Mouse (Mus musculus): ENCODE results near the gene Flywch2. TPM values are rescaled to one million over a fixed set of nuclear protein-coding genes. Genes with fewer than 3 reads are reported as not detected.

Gene Flywch2
- total RNA-seq (2017): 6.3 and 9.1 TPM in 2 replicates

- ATAC-seq (replicated peaks in 1 of 2; ENCODE audit: insufficient read depth in 1 of 2, low FRiP score in 2 of 2, low TSS enrichment in 1 of 2, low read depth in 1 of 2, poor library complexity in 2 of 2, severe bottlenecking in 2 of 2): peak; percentile 77 to 80
Observed at GRCm38 (mm10) chr17:23785561-23786471, at the start of gene Flywch2. TSS of gene Flywch2 (minus strand) at chr17:23786081.

DNA sequence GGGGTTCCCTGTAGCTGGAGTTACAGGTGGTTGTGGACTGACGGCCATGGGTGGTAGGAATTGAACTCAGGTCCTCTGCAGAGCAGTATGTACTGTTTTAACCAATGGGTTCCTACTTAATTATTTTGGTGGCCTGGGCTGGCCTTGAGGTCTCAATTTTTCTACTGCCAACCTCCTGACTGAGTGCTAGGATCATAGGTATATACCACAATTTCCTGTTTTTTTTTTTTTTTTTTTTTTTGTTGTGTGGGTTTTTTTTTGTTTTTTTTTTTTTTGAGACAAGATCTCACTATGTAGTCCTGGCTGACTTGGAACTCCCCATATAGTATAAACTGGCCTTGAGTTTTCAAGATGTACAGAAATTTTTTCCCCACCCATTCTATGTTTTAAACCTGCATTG, 45.3 kb upstream of the Flywch2 start:
- no peak for ATAC-seq (replicated peaks in 1 of 2; ENCODE audit: insufficient read depth in 1 of 2, low FRiP score in 2 of 2, low TSS enrichment in 1 of 2, low read depth in 1 of 2, poor library complexity in 2 of 2, severe bottlenecking in 2 of 2)

DNA sequence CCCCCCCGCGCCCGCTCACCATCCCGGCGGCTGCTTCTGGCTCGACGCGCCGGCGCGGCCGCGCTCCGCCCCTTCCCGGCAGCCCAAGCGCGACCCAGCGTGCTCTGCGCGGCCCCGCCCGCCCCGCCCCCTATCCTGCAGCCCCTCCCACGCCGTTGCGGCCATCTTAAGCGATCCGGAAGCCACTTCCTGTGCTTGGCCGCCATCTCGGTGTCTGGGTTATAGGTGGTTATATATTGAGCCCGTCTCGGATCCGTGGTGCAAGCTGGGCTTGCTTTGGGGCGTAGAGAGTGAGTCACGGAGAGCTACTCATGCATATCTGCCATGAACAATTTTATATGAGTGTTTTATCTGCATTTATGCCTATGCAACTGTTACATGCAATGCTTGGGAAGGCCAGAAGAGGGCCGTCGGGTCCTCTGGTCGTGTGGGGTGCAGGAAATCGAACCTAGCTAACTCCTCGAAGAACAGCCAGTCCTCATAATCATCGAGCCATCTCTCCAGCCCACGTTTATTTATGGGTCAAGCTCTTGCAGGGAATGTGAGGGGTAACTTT, 43.3 kb upstream of the Flywch2 start, which contains the start of gene Elob:
Elob (minus strand) TSS at position 73 of the 556 bp plus-strand sequence.
- peak; percentile 83 to 84 for ATAC-seq (replicated peaks in 1 of 2; ENCODE audit: insufficient read depth in 1 of 2, low FRiP score in 2 of 2, low TSS enrichment in 1 of 2, low read depth in 1 of 2, poor library complexity in 2 of 2, severe bottlenecking in 2 of 2)

DNA sequence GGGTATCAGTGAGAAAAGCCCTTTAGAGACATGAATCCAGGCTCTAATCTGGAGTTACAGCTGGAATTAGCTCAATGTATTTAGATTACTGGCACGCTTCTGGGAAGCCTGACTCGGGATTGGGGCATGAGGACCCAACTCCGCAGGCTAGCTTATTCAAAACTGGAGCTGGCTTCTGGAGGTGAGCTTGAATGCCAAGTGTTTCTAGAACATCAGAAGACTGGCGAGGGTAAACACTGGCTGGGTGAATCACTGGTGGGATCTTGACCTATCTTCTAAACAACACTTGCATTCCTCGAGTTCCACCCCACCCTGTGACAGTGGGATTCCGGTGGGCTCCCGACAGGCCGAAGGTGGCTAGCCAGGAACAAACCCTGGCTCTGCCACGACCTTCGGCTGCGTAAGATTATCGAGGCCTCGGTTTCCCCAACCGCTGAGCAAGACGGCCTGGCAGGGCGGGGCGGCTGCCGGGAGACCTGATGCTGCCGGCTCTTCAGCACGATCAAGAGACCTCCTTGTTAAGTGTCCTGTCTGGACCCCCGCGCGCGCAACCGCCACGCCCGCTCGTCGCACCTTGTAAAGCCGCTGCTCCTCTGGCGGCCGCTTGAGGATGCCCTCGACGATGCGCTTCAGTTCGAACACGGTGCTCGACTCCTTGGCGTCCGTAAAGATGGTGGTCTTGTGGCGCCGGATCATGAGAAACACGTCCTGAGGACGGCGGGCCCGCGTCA, 42.6 kb upstream of the Flywch2 start:
- peak in 1 of 2 experiments; percentile 9; a peak in 1 of 4 replicates for ATAC-seq (replicated peaks in 1 of 2; ENCODE audit: insufficient read depth in 1 of 2, low FRiP score in 2 of 2, low TSS enrichment in 1 of 2, low read depth in 1 of 2, poor library complexity in 2 of 2, severe bottlenecking in 2 of 2)

DNA sequence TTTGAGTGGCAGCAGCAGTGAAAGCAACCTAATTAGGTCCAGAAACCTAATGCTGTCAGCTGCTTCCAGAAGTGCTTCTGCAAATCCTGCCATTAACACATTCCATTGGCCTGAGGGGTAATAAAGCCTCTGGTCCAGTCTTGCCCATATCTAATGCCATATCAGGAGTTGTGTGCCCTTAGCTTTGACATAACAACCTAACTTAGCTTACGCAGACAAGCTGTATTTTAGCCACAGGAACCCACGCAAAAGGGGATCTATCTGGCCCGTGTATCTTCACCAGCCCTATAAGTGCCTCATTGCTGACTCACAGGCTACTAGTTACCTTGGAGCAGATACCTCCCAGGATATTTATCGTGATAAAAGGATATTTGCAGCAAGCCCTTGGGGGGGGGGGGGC, 39.7 kb upstream of the Flywch2 start:
- no peak for ATAC-seq (replicated peaks in 1 of 2; ENCODE audit: insufficient read depth in 1 of 2, low FRiP score in 2 of 2, low TSS enrichment in 1 of 2, low read depth in 1 of 2, poor library complexity in 2 of 2, severe bottlenecking in 2 of 2)

GRCm38 (mm10) chr17:23823614-23824013, 37.7 kb upstream of the Flywch2 start:
- ATAC-seq (replicated peaks in 1 of 2; ENCODE audit: insufficient read depth in 1 of 2, low FRiP score in 2 of 2, low TSS enrichment in 1 of 2, low read depth in 1 of 2, poor library complexity in 2 of 2, severe bottlenecking in 2 of 2): no peak

- ATAC-seq (replicated peaks in 1 of 2; ENCODE audit: insufficient read depth in 1 of 2, low FRiP score in 2 of 2, low TSS enrichment in 1 of 2, low read depth in 1 of 2, poor library complexity in 2 of 2, severe bottlenecking in 2 of 2): no peak
Observed at GRCm38 (mm10) chr17:23823018-23823417, 37.1 kb upstream of the Flywch2 start.

DNA sequence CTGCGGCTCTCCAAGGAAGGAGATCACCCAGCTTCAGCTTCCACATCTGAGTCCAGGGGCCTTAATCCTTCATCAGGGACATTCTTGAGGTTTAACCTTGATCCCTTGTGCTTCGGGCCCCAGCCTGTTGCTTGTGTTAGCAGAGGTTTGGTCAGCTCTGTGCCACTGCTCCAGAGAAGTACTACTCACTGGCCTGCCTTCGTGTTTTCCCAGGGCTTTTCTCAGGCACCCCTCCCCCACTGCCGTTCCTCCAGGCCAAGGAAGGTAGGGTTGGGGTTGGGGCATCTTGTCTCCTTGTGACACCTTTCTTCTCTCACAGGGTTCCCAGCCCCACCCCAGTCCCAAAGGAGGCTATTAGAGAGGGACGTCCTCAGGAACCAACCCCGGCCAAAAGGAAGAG, 36.2 kb upstream of the Flywch2 start:
- ATAC-seq (replicated peaks in 1 of 2; ENCODE audit: insufficient read depth in 1 of 2, low FRiP score in 2 of 2, low TSS enrichment in 1 of 2, low read depth in 1 of 2, poor library complexity in 2 of 2, severe bottlenecking in 2 of 2): no peak

DNA sequence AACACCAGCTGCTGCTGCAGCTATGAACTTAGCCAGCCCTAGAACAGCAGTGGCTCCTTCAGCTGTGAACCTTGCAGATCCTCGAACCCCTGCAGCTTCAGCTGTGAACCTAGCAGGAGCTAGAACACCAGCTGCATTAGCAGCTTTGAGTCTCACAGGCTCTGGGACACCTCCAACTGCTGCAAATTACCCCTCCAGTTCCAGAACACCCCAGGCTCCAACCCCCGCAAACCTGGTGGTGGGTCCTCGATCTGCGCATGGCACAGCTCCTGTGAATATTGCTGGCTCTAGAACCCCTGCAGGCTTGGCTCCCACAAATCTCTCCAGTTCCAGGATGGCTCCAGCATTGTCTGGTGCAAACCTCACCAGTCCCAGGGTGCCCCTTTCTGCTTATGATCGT, 34.9 kb upstream of the Flywch2 start:
- ATAC-seq (replicated peaks in 1 of 2; ENCODE audit: insufficient read depth in 1 of 2, low FRiP score in 2 of 2, low TSS enrichment in 1 of 2, low read depth in 1 of 2, poor library complexity in 2 of 2, severe bottlenecking in 2 of 2): no peak

- ATAC-seq (replicated peaks in 1 of 2; ENCODE audit: insufficient read depth in 1 of 2, low FRiP score in 2 of 2, low TSS enrichment in 1 of 2, low read depth in 1 of 2, poor library complexity in 2 of 2, severe bottlenecking in 2 of 2): no peak
Observed at GRCm38 (mm10) chr17:23819235-23819634, 33.4 kb upstream of the Flywch2 start.

- ATAC-seq (replicated peaks in 1 of 2; ENCODE audit: insufficient read depth in 1 of 2, low FRiP score in 2 of 2, low TSS enrichment in 1 of 2, low read depth in 1 of 2, poor library complexity in 2 of 2, severe bottlenecking in 2 of 2): no peak
Observed at GRCm38 (mm10) chr17:23818579-23818978, 32.7 kb upstream of the Flywch2 start.

DNA sequence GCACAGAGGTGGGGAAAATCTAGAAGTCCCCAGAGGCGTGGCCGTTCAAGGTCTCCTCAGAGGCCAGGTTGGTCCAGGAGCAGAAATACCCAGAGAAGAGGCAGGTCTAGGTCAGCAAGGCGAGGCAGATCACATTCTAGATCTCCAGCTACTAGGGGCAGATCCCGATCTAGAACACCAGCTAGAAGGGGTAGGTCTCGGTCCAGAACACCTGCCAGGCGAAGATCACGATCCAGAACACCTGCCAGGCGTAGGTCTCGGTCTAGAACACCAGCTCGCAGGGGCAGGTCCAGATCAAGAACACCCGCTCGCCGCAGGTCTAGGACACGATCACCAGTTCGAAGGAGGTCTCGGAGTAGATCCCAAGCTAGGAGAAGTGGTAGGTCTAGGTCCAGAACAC, 29.8 kb upstream of the Flywch2 start:
- no peak for ATAC-seq (replicated peaks in 1 of 2; ENCODE audit: insufficient read depth in 1 of 2, low FRiP score in 2 of 2, low TSS enrichment in 1 of 2, low read depth in 1 of 2, poor library complexity in 2 of 2, severe bottlenecking in 2 of 2)

DNA sequence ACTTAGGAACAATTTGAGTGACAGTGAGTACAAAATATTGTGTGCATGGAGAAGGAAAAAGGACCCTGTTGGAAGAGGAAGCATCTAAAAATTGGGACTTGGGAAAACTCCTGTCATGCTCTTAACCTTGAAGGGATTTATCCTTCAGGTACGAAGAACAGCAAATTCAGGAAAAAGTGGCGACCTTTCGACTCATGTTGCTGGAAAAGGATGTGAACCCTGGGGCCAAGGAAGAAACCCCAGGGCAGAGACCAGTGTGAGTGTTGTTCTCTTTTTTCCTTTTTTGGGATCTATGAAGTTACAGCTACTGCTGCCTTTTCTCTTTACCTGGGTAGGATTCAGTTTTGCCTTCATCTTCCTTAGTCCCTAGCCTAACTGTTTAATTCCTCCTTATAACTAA, 22.0 kb upstream of the Flywch2 start:
- ATAC-seq (replicated peaks in 1 of 2; ENCODE audit: insufficient read depth in 1 of 2, low FRiP score in 2 of 2, low TSS enrichment in 1 of 2, low read depth in 1 of 2, poor library complexity in 2 of 2, severe bottlenecking in 2 of 2): no peak

GRCm38 (mm10) chr17:23806867-23807266, 21.0 kb upstream of the Flywch2 start:
- ATAC-seq (replicated peaks in 1 of 2; ENCODE audit: insufficient read depth in 1 of 2, low FRiP score in 2 of 2, low TSS enrichment in 1 of 2, low read depth in 1 of 2, poor library complexity in 2 of 2, severe bottlenecking in 2 of 2): no peak

- ATAC-seq (replicated peaks in 1 of 2; ENCODE audit: insufficient read depth in 1 of 2, low FRiP score in 2 of 2, low TSS enrichment in 1 of 2, low read depth in 1 of 2, poor library complexity in 2 of 2, severe bottlenecking in 2 of 2): no peak; a peak in 1 of 4 replicates
Observed at GRCm38 (mm10) chr17:23804426-23805085, 18.7 kb upstream of the Flywch2 start.

DNA sequence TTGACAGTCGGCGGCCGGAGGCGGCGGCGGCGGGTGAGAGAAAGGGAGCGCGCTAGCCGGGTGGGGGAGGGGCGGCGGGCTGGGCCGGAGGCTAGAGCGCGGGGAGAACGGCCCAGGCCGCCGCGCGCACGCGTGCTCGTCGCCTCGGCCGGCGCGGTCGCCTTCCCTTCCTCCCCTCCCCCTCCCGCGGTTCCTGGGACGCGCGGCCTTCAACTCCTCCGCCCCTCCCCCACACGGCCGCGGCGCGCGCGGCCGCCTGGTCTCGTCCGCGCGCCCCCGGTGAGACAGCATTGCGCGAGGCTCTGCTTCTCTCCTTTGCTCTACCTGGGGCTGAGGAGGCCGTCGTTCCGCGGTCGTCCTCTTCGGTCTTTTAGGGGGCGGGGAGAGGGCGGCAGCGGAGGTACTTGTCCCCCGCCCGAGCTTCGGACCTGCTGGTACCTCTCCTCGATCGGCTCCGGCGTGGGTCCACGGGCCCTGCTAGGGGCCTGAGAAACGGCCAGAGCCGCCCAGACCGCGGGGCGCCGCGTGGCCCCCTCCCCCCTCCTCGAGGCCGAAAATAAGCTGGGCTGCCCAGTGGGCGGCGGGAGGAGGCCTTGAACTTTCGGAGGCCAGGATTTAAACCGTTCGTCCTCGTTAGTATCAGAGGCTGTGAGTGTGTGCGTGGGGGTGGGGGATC, 17.6 kb upstream of the Flywch2 start:
- ATAC-seq (replicated peaks in 1 of 2; ENCODE audit: insufficient read depth in 1 of 2, low FRiP score in 2 of 2, low TSS enrichment in 1 of 2, low read depth in 1 of 2, poor library complexity in 2 of 2, severe bottlenecking in 2 of 2): peak in 1 of 2 experiments; percentile 12; a peak in 1 of 4 replicates

DNA sequence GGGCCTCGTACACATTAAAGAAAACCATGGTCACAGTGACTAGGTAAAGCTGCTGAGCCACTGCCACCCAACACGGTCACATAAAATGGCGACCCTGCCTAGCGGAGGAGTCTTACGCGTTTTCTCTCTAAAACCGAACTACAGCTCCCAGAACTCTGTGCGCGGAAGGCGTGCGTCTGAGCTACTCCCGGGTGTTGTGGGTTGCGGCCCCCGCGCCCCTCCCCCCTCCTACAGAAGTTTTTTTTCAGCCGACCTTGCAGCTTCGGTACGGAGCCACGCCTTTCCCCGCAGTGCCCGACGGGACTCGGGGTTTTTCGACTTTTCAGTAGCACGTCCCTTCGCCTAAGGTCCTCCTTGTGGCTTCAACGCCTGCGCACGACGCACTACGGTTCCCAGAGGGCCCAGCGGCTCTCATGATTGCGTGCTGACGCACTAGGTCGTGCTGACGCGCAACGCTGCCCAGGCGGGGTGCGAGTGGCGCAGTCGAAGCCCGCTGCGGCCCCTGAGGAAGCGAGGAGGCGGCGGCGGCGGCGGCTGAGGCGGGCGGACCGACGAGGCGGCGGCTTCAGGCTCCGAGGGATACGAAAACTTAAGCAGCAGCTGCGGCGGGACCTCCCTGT, 17.0 kb upstream of the Flywch2 start:
- ATAC-seq (replicated peaks in 1 of 2; ENCODE audit: insufficient read depth in 1 of 2, low FRiP score in 2 of 2, low TSS enrichment in 1 of 2, low read depth in 1 of 2, poor library complexity in 2 of 2, severe bottlenecking in 2 of 2): peak; percentile 94 to 96
